Mouse (Mus musculus): ENCODE measurements around the gene Itsn1.

GRCm38 (mm10) chr16:91753611-91754010 lies 24.5 kb downstream of the Itsn1 start:
- no peak for TF ChIP-seq CTCF (IDR thresholded peaks at IDR 0.05; ENCODE audit: control insufficient read depth, insufficient read depth, insufficient replicate concordance, low read depth, low read length)
- no peak for TF ChIP-seq POLR2A (IDR thresholded peaks at IDR 0.05; ENCODE audit: control insufficient read depth, low read depth, low read length)
